Mouse (Mus musculus): ENCODE results near the gene Icam5.
"Not testable (repeated sequence)": the region's sequence is repeated elsewhere in the genome, so short reads cannot be mapped to it uniquely, and the experiment has no call there.

Icam5 gene

GRCm38 (mm10) chr9:21031896-21032351, at the start of gene Icam5:
Gene Icam5 (plus strand): TSS chr9:21032073.
- peak; percentile 91 for DNase-seq

DNA sequence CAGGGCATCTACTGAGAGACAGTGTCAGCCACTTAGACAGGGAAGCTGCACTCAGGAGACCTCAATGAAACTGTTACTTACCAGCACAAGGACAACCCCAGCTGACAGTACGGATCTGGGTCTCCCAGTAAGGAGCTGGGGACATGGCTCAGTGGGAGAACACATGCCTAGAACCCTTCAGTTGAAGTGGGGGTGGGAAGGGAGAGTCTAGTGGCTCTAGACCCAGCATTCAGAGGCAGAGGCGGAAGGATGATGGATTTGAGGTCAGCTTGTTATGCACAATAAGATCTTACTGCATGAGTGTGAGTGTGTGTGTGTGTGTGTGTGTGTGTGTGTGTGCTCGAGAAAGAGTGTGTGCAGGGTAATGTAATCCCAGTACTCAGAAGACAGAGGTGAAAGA, 49.7 kb upstream of the Icam5 start:
- no peak for DNase-seq

DNA sequence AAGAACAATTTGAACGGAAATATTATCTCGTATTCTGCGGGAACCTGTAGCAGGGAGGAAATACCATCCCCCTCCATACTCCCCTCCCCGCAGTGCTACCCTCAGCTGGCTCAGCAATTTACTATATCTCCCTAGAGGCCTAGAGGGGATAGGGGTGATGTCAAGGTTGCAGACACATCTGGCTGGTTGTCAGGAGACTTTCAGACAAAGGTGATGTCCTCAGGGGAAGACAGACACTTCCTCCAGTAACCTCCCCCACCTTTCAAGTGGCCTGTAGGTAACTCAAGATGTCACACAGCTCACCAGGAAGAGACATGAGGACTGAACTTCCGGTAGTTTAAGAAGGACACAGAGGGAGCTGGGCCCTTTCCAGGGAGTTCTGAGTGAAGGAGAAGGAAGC, 48.7 kb upstream of the Icam5 start:
- DNase-seq: no peak

DNA sequence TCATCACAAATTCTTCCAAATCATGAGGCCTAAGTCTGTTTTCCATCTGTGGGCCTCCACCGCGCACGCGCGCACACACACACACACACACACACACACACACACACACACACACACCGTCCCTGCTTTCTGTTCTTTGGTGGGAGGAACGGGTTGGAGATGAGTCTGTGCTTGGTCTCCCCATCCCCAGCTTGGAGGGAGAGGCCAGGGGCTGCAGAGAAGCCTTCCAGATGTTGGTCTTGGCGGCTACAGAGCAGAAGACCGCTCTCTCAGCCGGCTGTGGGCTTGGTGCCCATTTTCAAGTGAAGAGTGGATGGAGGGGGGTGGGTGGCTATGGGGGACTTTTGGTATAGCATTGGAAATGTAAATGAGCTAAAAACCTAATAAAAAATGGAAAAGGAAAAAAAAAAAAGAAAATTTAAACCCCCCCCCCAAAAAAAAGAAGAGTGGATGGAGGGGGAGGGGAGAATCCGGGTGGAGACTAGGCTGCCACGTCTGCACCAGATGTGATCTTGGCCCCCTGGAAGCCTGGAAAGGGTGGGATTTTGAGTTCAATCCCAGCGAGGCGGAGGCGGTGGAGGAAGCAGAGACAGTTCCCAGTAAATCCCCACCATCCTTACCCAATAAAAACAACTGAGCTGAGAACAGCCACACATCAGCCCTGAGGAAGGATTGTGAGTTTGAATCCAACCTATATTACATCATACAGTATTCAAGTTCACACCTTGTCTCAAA, 44.8 kb upstream of the Icam5 start:
- no peak for DNase-seq

GRCm38 (mm10) chr9:20987953-20988352, 43.9 kb upstream of the Icam5 start:
- DNase-seq: no peak

DNA sequence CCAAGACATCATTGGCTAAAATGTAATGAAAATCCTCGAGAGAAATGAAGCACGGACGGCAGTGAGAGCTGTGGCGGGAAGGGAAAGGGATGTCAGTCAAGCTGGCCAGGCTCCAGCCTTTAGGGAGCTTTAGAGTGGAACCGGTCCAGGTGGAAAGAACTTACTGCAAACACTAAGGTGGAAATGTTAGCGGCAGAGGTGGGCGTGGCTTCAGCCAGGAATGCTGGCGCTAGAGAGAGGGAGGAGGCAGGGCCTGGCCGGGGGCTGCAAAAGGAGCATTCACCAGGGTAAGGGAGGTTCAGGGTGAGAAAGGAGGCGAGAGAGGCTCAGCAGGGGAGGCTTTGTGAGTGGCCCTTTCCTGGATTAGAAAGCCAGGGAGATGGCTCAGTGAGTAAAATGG, 41.0 kb upstream of the Icam5 start:
- DNase-seq: no peak

GRCm38 (mm10) chr9:20991587-20991986, 40.3 kb upstream of the Icam5 start:
- DNase-seq: no peak

GRCm38 (mm10) chr9:20993165-20993898, 38.5 kb upstream of the Icam5 start:
- DNase-seq: no peak

GRCm38 (mm10) chr9:20995069-20995468, 36.8 kb upstream of the Icam5 start:
- no peak for DNase-seq

DNA sequence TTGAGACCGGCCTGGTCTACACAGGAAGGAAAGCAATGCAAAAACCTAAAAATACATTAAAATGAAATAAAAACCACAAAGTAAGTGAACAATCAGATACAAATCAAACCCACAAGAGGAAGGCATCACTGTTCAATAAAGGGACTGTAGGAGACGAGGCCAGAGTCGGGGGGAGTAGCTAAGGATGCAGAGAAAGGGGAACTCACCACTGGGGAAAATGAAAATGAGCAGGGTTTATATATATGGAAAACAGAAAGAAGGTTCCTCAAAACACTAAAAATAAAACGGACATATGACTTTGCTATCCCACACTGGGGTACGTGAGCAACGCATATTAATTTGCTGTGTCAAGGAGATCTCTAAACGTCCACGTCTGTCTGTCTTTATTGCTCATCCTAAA, 34.8 kb upstream of the Icam5 start:
- no peak for DNase-seq

DNA sequence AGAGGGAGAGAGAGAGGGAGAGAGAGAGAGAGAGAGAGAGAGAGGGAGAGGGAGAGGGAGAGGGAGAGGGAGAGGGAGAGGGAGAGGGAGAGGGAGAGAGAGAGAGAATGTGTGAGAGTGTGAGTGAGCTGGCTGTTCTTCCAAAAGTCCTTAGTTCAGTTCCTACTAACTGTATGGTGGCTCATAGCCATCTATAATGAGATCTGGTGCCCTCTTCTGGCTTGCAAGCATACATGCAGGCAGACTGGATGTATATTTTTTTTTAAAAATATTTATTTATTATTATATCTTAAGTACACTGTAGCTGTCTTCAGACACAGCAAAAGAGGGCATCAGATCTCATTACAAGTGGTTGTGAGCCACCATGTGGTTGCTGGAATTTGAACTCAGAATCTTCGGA, 33.5 kb upstream of the Icam5 start:
- not testable (repeated sequence) for DNase-seq

DNA sequence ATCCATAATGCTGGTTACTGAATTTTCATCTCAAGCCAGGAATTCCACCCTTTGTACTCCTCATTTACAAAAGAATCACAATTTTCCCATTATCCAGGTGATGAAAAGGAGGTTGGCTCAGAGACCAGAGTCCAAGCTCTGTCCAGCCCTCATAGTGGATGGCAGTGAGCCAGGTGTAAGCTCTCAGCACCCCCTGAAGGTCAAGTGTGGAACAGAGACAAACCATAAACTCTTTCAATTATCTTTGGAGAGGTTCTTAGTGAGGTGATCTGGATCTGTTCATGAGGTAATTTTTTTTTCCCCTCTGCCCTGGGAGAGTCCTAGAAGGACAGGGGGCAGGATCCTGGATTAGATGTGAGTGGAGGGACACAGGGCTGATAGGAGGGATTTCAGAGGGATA, 31.1 kb upstream of the Icam5 start:
- DNase-seq: no peak

DNA sequence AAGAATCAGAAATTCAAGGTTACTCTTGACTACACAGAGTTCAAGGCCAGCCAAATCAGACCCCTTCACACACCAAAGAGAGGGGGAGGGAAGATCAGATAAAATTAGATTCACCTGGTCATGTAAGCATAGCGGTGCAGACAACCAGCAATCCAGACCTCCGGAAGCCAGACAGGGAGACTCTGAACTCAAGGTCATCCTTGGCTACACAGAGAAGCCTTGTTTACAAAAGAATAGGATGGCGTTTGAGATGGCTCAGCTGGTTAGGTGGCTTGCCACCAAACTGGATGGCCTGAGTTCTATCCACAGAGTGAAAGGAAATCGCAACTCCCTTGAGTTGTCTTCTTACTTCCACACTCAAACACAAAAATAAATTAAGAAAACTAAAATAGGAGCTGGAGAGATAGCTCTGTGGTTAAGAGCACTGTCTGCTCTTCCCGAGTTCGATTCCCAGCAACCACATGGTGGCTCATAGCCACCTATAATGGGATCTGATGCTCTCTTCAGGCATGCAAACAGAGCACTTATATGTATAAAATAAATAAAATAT, 30.1 kb upstream of the Icam5 start:
- no peak for DNase-seq

GRCm38 (mm10) chr9:21002270-21002626, 29.6 kb upstream of the Icam5 start:
- DNase-seq: no peak

DNA sequence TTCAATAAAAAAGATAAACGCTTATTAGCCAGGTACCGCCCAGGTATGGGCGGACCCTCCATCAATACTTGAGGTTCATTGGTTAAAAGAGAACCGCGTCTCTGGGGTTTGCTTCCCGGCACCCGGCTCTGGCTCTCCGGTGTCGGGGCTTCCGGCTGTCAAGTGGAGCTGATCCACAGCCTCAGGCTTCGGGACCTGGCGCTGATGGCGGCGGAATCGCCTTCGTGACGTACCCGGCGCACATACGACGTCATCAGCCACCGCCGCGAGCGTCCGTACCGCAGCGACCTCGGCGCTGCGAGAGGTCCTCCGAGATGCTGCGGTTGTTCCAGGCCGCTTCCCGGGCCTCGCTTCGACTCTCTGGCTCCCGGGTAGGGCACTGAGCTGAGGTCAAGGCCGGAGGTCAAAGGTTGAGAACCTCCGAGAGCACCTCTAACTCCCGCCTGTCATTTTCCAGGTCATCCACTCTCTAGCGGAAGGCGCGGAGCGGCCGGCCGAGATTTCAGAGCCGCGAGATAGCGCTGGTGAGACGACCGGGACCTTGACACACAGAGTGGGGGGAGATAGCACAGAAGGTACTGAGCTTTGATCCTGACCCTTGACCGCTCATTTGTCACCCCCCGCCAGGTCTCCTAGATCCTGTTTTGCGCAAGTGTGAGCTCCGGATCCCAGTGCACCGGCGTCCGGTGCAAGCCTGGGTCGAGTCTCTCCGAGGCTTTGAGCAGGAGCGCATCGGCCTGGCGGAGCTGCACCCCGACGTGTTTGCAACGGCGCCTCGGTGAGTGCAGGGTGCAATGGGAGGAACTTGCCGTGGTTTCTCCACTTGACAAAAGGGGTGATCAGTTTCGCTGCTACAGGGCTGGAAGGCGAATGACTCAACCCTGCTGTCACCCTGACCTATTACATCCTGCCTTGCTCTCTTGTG, 29.0 kb upstream of the Icam5 start, which contains the start of gene Mrpl4:
TSS of gene Mrpl4 (plus strand) at position 112 of the 925 bp plus-strand sequence.
- DNase-seq: peak; percentile 94

- no peak for DNase-seq
Observed at GRCm38 (mm10) chr9:21007313-21007952, 24.4 kb upstream of the Icam5 start.

DNA sequence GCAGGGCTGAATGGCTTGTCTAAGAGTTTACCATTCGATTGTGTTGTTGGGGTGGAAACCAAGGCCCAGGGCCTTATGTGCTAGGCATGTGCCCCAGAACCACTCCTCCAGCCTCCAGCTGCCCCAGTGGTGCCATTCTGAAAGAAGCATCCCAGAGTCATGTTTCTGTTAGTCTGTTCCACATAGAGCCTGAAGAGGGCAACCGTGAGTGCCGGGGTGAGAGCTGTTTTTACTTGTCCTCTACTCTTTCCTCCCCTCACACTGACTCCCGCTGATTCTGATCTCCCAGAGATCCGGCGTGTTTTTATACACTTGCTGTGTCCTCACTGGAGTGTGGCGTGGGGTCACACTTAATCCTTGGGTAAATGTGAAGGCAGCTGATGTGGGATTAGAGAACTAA, 23.9 kb upstream of the Icam5 start:
- no peak for DNase-seq

DNA sequence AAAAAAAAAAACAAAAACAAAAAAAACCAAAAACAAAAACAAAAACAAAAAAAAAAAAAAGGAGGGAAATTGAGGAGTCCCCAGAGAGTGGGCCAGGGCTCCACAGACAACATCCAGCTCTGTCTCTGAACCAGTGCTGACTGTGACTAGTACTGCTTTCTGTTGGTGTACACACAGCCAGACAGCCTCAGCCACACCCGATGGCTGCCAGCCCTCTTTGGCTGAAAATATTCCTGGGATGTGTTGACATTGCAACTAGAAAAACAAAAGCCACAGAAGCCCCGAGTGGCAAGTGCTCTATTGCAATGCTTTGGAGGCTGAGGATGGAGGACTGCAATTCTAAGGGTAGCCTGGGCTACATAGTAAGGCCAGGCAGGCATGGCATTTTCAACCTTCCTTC, 21.5 kb upstream of the Icam5 start:
- DNase-seq: no peak

DNA sequence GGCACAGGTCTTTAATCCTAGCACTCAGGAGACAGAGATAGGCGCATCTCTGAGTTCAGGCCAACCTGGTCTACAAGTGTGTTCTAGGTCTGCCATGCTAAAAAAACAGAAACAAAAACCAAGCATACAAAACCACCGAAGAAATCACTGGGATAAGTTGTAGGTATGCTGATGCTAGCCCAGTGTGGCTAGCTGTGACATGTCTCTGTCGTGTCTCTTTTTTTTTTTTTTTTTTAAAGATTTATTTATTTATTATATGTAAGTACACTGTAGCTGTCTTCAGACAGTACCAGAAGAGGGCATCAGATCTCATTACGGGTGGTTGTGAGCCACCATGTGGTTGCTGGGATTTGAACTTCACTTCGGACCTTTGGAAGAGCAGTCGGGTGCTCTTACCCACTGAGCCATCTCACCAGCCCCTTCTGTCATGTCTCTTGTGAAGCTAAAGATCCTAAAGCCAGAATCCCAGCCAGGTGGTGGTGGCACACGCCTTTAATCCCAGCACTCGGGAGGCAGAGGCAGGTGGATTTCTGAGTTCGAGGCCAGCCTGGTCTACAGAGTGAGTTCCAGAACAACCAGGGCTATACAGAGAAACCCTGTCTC, 20.8 kb upstream of the Icam5 start:
- not testable (repeated sequence) for DNase-seq

DNA sequence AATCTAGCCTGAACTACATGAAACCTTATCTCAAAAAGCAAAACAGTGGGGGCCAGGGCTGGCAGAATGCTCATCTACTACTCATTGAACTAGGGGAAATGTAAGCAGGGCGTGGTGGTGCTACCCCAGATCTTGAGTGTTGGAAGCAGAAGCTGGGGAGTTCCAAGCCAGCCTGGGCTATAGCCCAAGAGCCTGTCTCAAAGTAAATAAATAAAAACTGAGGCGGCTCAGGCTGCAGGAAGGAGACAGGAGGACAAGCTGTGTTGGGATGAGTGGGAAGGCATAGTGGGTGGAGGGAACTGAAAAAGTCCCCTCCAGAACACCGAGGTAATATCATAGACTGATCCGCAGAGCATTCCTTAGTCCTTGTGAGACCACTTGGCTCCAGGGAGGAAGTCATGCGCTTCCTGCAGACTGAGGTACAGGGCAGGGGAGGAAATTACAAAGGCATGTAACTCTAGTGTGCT, 20.0 kb upstream of the Icam5 start:
- no peak for DNase-seq

DNA sequence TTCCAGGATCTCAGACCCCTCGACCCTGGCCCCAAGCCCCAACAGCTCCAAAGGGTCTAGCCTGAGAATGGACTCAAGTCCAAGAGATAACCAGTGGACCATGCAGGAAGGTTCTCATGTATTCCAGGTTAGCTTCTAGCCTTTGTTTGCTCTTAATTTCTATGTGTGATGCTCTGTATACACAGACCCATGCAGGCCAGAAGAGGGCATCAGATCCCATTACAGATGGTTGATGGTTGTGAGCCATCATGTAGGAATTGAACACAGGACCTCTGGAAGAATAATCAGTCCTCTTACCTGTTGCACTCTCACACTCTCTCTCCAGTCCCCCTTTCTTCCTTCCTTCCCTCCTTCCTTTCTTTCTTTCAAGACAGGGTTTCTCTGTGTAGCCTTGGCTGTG, 19.5 kb upstream of the Icam5 start:
- DNase-seq: no peak
